Mouse (Mus musculus): ENCODE data around the gene Patj. TPM values are rescaled to one million over a fixed set of nuclear protein-coding genes. Genes with fewer than 3 reads are reported as not detected.

Gene Patj
- total and polyA plus RNA-seq, 2 experiments from 2014 or later: 4.2 to 12.0 TPM

DNA sequence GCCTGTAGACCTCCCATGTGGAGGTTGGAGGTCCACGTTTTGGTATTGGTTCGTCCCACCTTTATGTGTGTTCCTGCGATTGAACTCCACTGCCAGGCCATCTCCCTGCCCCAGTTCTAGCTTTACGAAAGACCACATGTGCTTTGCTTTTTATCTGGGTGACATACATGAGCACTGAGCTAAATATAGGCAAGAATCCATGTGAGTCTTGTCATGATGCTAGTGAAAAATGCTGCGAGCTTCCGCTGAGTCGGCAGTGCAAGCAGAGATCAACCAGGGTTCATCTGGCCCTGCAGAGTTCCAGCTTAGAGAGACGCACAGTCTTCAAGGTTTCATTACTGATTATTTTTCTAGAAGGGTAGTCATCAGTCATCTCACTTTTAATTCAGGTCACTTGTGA lies 32.8 kb downstream of the Patj start:
- Histone ChIP-seq H3K9ac (no peak overlapping the region), H3K4me2 (ENCODE audit: low read depth) (no peak overlapping the region), H3K4me1 (ENCODE audit: insufficient read depth) (no peaks in the 10 kb centered on the region), H3K36me3 (ENCODE audit: insufficient read depth) (no peaks in the 10 kb centered on the region), H3K4me3 (ENCODE audit: low read depth, low read length) (no peak overlapping the region), H3K27me3 (ENCODE audit: insufficient read depth, low read length) (no peaks in the 10 kb centered on the region), H3K27ac (ENCODE audit: low read depth, low read length) (no peak overlapping the region), H3K9me3 (ENCODE audit: low read length) (no peaks in the 10 kb centered on the region)
- no peak for TF ChIP-seq CTCF (IDR thresholded peaks at IDR 0.05; ENCODE audit: low read depth)
- no peak; the same call in 1 of the 2 replicates for ATAC-seq
- no peak for DNase-seq
- WGBS: 81% methylated on average over 8 of the region's 8 CpGs

DNA sequence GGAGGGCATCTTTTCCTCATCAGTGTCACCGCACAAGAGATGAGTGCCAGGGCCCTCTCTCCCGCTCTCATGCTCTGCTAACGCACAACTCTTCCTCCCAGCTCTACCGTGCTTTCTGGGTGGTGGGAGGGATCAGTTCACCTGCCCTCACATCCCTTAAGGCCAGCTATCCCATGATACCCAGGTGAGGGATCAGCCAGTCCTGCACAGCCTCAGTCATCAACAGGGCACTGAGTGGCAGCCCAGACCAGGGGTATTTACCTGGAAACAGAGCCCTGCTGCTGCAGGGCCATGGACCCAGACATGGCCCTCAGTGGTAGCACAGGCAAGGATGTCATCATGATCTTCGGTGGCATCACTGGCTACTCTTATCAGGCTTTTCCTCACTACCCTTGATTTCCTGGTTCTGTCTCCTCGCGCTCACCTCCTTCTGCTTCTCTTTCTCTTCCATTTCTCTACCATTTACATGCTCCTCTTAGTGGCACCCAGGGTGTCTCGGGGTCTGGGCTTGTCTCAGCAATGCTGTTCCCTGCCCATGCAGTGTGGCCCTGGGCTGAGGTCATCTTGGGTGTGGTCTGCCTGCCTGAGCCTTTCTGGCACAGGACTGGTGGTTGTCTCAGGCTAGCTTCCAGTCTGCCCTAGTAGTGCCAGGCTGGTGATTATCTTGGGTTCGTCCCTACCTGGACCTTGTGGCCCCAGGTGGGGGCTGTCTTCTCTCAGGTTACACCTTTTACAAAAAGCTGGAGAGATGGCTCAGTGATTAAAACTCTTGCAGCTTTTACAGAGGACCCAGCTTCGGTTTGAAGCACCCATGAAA lies 40.3 kb downstream of the Patj start:
- no peak for ATAC-seq
- H3K4me2 ChIP-seq (ENCODE audit: low read depth): no peak overlapping the region
- H3K4me3 ChIP-seq (ENCODE audit: low read depth, low read length): no peak overlapping the region
- TF ChIP-seq CTCF (IDR thresholded peaks at IDR 0.05; ENCODE audit: low read depth): no peak
- H3K9ac ChIP-seq: no peak overlapping the region
- no peaks in the 10 kb centered on the region for H3K36me3 ChIP-seq (ENCODE audit: insufficient read depth)
- no peaks in the 10 kb centered on the region for H3K9me3 ChIP-seq (ENCODE audit: low read length)
- H3K27me3 ChIP-seq (ENCODE audit: insufficient read depth, low read length): no peaks in the 10 kb centered on the region
- H3K27ac ChIP-seq (ENCODE audit: low read depth, low read length): no peak overlapping the region
- no peaks in the 10 kb centered on the region for H3K4me1 ChIP-seq (ENCODE audit: insufficient read depth)
- WGBS: 90% methylated on average over 10 of the region's 10 CpGs
- no peak for DNase-seq

DNA sequence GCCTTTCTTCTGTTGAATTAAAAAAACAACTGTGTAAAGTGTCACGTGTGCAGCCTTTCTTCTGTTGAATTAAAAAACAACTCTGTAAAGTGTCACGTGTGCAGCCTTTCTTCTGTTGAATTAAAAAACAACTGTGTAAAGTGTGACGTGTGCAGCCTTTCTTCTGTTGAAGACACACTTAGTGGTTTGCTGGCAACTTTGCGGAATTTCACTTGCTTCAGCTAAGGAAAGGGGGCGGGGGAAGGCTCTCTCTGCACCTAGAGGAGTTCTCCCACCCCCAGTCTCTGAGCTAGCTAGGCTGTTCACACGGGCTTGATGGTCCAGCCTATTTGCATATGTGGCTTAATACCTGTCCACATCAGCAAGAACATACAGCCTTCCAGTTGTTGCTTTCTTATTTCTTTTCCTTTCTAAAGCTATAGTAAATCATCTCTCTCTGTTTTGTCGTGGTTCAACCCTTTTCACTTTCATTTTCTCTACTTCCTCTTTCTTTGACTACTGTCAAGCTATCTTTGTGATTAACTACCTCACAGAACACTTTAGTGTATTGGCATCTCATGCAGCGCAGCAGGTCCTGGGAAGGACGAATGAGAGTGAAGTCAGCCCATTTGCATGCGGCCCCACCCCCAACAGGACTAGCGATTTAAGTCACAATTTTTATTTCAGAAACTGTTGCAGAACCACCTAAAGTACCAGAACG lies 41.2 kb downstream of the Patj start:
- no peak for TF ChIP-seq CTCF (IDR thresholded peaks at IDR 0.05; ENCODE audit: low read depth)
- WGBS: 61% methylated on average over 12 of the region's 12 CpGs

DNA sequence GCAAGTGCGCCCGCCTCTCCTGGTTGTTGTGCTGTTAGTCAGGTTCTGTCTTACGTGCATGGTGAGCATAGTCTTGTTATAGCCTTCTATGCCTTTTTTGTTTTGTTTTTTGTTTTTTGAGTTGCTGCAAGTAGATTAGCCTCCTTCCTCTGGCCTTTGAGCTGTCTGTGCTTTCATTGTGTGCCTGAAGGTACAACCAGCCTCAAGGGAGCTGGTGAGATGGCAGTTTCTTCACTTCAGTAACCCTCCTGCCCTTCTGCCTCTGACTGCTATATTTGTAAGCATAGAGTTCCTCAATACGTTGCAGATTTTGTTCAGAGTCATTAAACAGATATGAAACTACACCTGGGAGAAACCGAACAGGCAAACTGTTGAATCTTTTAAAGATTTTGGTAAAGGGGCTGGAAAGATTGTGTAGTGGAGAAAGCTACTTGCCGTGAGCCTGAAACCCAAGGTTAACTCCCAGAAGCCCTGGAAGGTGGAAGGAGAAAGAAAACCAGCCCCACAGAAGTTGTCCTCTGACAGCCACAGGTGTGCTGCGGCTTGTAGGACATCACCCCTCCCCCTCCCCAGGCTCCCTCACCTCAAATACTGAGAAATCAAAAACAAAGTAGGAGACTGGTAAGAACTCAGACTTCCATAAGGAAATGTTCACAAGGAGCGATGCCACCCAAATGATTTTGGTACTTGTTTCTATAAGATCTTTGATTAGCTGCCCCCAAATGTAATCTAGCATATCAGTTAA lies 43.8 kb downstream of the Patj start:
- 80% methylated on average over 8 of the region's 8 CpGs for WGBS
- Histone ChIP-seq H3K4me2 (ENCODE audit: low read depth) (no peak overlapping the region), H3K27ac (ENCODE audit: low read depth, low read length) (no peak overlapping the region), H3K4me3 (ENCODE audit: low read depth, low read length) (no peak overlapping the region), H3K27me3 (ENCODE audit: insufficient read depth, low read length) (no peaks in the 10 kb centered on the region), H3K9me3 (ENCODE audit: low read length) (no peaks in the 10 kb centered on the region), H3K9ac (no peak overlapping the region), H3K4me1 (ENCODE audit: insufficient read depth) (no peaks in the 10 kb centered on the region), H3K36me3 (ENCODE audit: insufficient read depth) (no peaks in the 10 kb centered on the region)
- no peak for TF ChIP-seq CTCF (IDR thresholded peaks at IDR 0.05; ENCODE audit: low read depth)
- ATAC-seq: no peak
- no peak for DNase-seq

More for the DNA sequence above, 41.2 kb downstream of the Patj start:
- Histone ChIP-seq H3K4me3 (ENCODE audit: low read depth, low read length) (no peak overlapping the region), H3K9ac (no peak overlapping the region), H3K36me3 (ENCODE audit: insufficient read depth) (no peaks in the 10 kb centered on the region), H3K27ac (ENCODE audit: low read depth, low read length) (no peak overlapping the region), H3K9me3 (ENCODE audit: low read length) (no peaks in the 10 kb centered on the region), H3K27me3 (ENCODE audit: insufficient read depth, low read length) (no peaks in the 10 kb centered on the region), H3K4me1 (ENCODE audit: insufficient read depth) (no peaks in the 10 kb centered on the region), H3K4me2 (ENCODE audit: low read depth) (no peak overlapping the region)
- DNase-seq (no peak), ATAC-seq (peak; percentile 62; the same call in 1 of the 2 replicates)

DNA sequence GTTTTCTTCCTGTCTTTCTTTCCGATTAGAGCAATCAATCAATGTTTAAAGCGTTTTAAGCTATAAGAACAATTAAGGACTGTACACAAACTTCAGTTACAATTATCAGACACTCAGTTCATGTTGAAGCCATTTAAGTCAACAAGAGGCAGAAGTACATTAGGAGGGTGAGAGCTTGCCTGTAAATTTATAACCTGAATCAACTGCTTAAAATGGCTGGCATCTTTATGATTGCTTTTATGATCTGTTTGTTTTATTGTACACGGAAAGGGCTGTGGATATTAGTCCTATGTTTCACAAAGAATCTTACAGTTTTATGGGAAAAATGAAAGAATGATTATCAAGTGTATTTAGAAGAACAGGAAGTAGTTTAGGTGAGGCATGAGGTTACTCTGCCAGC lies 45.7 kb downstream of the Patj start:
- 77% methylated on average over 3 of the region's 3 CpGs for WGBS
- Histone ChIP-seq H3K4me3 (ENCODE audit: low read depth, low read length) (no peak overlapping the region), H3K9ac (no peak overlapping the region), H3K9me3 (ENCODE audit: low read length) (no peaks in the 10 kb centered on the region), H3K4me2 (ENCODE audit: low read depth) (no peak overlapping the region), H3K36me3 (ENCODE audit: insufficient read depth) (no peaks in the 10 kb centered on the region), H3K27me3 (ENCODE audit: insufficient read depth, low read length) (no peaks in the 10 kb centered on the region), H3K4me1 (ENCODE audit: insufficient read depth) (no peaks in the 10 kb centered on the region), H3K27ac (ENCODE audit: low read depth, low read length) (no peak overlapping the region)
- DNase-seq: no peak
- ATAC-seq: no peak
- no peak for TF ChIP-seq CTCF (IDR thresholded peaks at IDR 0.05; ENCODE audit: low read depth)

DNA sequence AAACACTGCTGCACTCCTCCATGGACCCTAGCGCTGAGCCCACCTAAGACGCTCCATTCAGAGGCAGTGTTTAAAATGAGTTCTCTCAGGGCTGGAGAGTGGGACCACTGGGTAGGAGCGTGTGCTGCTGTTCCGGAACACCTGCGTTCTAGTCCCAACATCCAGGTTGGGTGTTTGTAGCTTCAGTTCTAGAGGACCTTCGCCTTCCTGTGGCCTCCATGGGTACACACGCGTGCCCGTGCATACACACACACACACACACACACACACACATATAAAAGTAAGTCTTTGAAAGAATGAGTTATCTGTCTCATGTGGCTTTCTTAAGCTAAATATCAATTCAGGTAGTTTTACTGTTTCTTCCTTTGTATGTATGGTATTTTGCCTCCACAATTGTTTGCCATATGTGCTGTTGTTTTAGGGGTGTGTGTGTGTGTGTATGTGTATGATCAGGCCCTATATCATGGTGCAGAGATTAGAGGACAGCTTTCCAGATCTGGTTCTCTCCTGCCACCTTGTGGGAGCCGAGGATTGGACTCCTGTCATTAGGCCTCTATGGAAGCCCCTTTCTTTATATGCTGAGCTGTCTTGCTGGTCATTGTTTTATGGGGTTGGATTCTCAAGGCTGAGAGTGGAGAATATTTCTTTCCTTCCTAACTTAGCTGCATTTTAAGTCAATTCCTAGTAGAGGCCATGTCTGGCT lies 49.0 kb downstream of the Patj start:
- DNase-seq (peak; percentile 81), ATAC-seq (peak; percentile 93)
- Histone ChIP-seq H3K27ac (ENCODE audit: low read depth, low read length) (no peak overlapping the region), H3K4me3 (ENCODE audit: low read depth, low read length) (no peak overlapping the region), H3K9ac (no peak overlapping the region), H3K4me2 (ENCODE audit: low read depth) (no peak overlapping the region), H3K36me3 (ENCODE audit: insufficient read depth) (no peaks in the 10 kb centered on the region), H3K4me1 (ENCODE audit: insufficient read depth) (no peaks in the 10 kb centered on the region), H3K27me3 (ENCODE audit: insufficient read depth, low read length) (no peaks in the 10 kb centered on the region), H3K9me3 (ENCODE audit: low read length) (no peaks in the 10 kb centered on the region)
- 85% methylated on average over 10 of the region's 10 CpGs for WGBS
- TF ChIP-seq CTCF (IDR thresholded peaks at IDR 0.05; ENCODE audit: low read depth): peak; percentile 82

Measured in forebrain, postnatal 0 days (tissue).